ENCODE assay signal across 9 mouse cellular contexts in genomic region chr4:44028303-44029135, GRCm38 (mm10). TPM values are rescaled to one million over a fixed set of nuclear protein-coding genes. Genes with fewer than 3 reads are reported as not detected.
DNase-seq lines count a peak whose midpoint lies in the region; TF ChIP-seq lines count a peak whose summit lies in the region.
"Had no signal": no experiment of that assay in that cellular context is flagged by ENCODE, and none has a peak within 500 bp of the region (broad histone marks: within the 10 kb centered on the region; RNA-seq: fewer than 3 reads in every experiment).

No protein-coding gene starts in this region.

- no peaks in the 10 kb centered on the region for H3K27me3 ChIP-seq in heart, adult 2 months (ENCODE audit: control insufficient read depth, insufficient read depth, low read length)
- peaks cover 76% of the 10 kb centered on the region for H3K27me3 ChIP-seq in embryonic facial prominence, embryonic 10.5 days (replicated peaks; ENCODE audit: low read depth, poor library complexity, severe bottlenecking)
- no peaks in the 10 kb centered on the region for H3K27me3 ChIP-seq in myocyte (ENCODE audit: control insufficient read depth, insufficient read depth, insufficient read length)

- no peak for TF ChIP-seq EP300 in heart, adult 2 months (IDR thresholded peaks at IDR 0.05; ENCODE audit: insufficient read depth, low read depth, low read length)

- peaks cover 2% of the 10 kb centered on the region; the same call in 1 of the 2 replicates for H3K36me3 ChIP-seq in heart, adult 2 months (ENCODE audit: control insufficient read depth, insufficient read depth, low read length)
- peaks cover 100% of the 10 kb centered on the region for H3K36me3 ChIP-seq in embryonic facial prominence, embryonic 10.5 days (replicated peaks)
- peaks cover 44% of the 10 kb centered on the region for H3K36me3 ChIP-seq in myocyte (ENCODE audit: control insufficient read depth, insufficient read depth)

- peak overlapping the region; percentile 87 for H3K27ac ChIP-seq in heart, adult 2 months
- H3K27ac ChIP-seq in embryonic facial prominence, embryonic 10.5 days (replicated peaks) = 0 out of 2 replicates have a peak overlapping the region, but pooled peaks have one; percentile 25

- TF ChIP-seq CTCF in heart, adult 2 months (IDR thresholded peaks at IDR 0.05) = no peak

- no peak for TF ChIP-seq POLR2A in heart, adult 2 months (IDR thresholded peaks at IDR 0.05; ENCODE audit: insufficient read depth, low read depth, low read length)
- TF ChIP-seq POLR2A in myocyte (IDR thresholded peaks at IDR 0.05; ENCODE audit: insufficient read length, low read depth) = no peak

- peak; percentile 27 to 42 for DNase-seq in heart, adult 2 months
- DNase-seq in heart, adult 8-10 months (ENCODE audit: low spot score) = no peak
- peak; percentile 52 for DNase-seq in embryonic facial prominence, embryonic 10.5 days (ENCODE audit: low spot score)
- peak; percentile 75 for DNase-seq in layer of hippocampus, adult 11-12 months (ENCODE audit: low spot score)
- DNase-seq in thymus, postnatal 14 days = no peak
- DNase-seq in cerebellum, adult 11 months = no peak
- no peak for DNase-seq in gastrocnemius, postnatal 36 days

- H3ac ChIP-seq in myocyte (ENCODE audit: control insufficient read depth, insufficient read length) = no peak overlapping the region

- H3K79me2 ChIP-seq in heart, adult 2 months (replicated peaks; ENCODE audit: control insufficient read depth, insufficient read depth, low read length) = no peaks in the 10 kb centered on the region
- peaks cover 16% of the 10 kb centered on the region for H3K79me2 ChIP-seq in myocyte (ENCODE audit: control insufficient read depth, insufficient read depth)

- 53% methylated on average over 16 of the region's 16 CpGs for WGBS in heart, adult 2 months
- WGBS in embryonic facial prominence, embryonic 10.5 days = 37% methylated on average over 16 of the region's 16 CpGs

- no peaks in the 10 kb centered on the region for H3K9me3 ChIP-seq in embryonic facial prominence, embryonic 10.5 days
- H3K9me3 ChIP-seq: G1E had no signal

- H3K4me1 ChIP-seq in heart, adult 2 months (ENCODE audit: control insufficient read depth, insufficient read depth, low read length) = peaks cover 5% of the 10 kb centered on the region; the same call in 1 of the 2 replicates
- peaks cover 14% of the 10 kb centered on the region for H3K4me1 ChIP-seq in embryonic facial prominence, embryonic 10.5 days

- 0 out of 2 replicates have a peak overlapping the region, but pooled peaks have one; percentile 13 for H3K9ac ChIP-seq in heart, adult 2 months (ENCODE audit: low read depth, low read length)

- peak overlapping the region; percentile 60 for H3K4me2 ChIP-seq in myocyte (ENCODE audit: low read depth)

- intact Hi-C loops in heart, adult 2 months (cut with DNase I) = no loop called here
- intact Hi-C loops in gastrocnemius, postnatal 36 days (cut with DNase I) = no loop called here

- no peak overlapping the region for H3K4me3 ChIP-seq in heart, adult 2 months
- no peak overlapping the region; the same call in 1 of the 2 replicates for H3K4me3 ChIP-seq in embryonic facial prominence, embryonic 10.5 days
- H3K4me3 ChIP-seq in myocyte = no peak overlapping the region

TF ChIP-seq in myocyte, 11 proteins besides CTCF, POLR2A, EP300 and RAD21:
- TF ChIP-seq SRF (IDR thresholded peaks at IDR 0.05; ENCODE audit: control insufficient read depth, insufficient read length, low read depth) (no peak), POLR2AphosphoS2 (IDR thresholded peaks at IDR 0.05; ENCODE audit: insufficient read length, low read depth) (no peak), MYOD1 (IDR thresholded peaks at IDR 0.05; ENCODE audit: control insufficient read depth in 1 of 3, insufficient read length in 2 of 3, low read depth in 2 of 3) (peak; percentile 87 to 92 (median 91)), MYOG (IDR thresholded peaks at IDR 0.05; ENCODE audit: control insufficient read depth in 1 of 3, insufficient read depth in 1 of 3, insufficient read length in 2 of 3, low read depth in 2 of 3) (peak; percentile 62 to 90 (median 76)), E2F4 (IDR thresholded peaks at IDR 0.05; ENCODE audit: insufficient read depth) (no peak), CEBPB (IDR thresholded peaks at IDR 0.05; ENCODE audit: insufficient read depth, poor library complexity, severe bottlenecking) (no peak), TCF12 (IDR thresholded peaks at IDR 0.05; ENCODE audit: insufficient read depth, poor library complexity, severe bottlenecking) (peak; percentile 85), MAX (IDR thresholded peaks at IDR 0.05; ENCODE audit: low read depth) (no peak)
TF ChIP-seq in myocyte: peak in this region for 3.

RNA-seq across cellular contexts. Expression of gene Clta, which starts 24.3 kb away (rescaled TPM):
- 10 to 100 TPM; 75.8 to 78.6 TPM for total RNA-seq in heart, adult 2 months (2021)
- 64.6 and 68.4 TPM in 2 replicates for polyA plus RNA-seq in heart, adult 2 months (2012; rRNA removed)
- 10 to 100 TPM; 67.0 to 78.6 (median 70.5) TPM for total RNA-seq in heart, adult 8-10 months (2022)
- polyA plus RNA-seq in embryonic facial prominence, embryonic 10.5 days (2016; fragmentation: Nextera tagmentation; extraction: Ambion mirVana) = 212 and 222 TPM in 2 replicates
- polyA plus RNA-seq in myocyte (2012; fragmentation: generic; extraction: Trizol) = 273 TPM
- 10 to 100 TPM; 46.3 to 49.3 TPM for total RNA-seq in gastrocnemius, postnatal 36 days (2021)

RNA-seq across cellular contexts. Expression of gene Ccin, which starts 45.2 kb away (rescaled TPM):
- total RNA-seq in heart, adult 2 months (2021) = not detected
- polyA plus RNA-seq in heart, adult 2 months (2012; rRNA removed) = 0.15 and 0.16 TPM in 2 replicates
- total RNA-seq in heart, adult 8-10 months (2022) = not detected
- polyA plus RNA-seq in embryonic facial prominence, embryonic 10.5 days (2016; fragmentation: Nextera tagmentation; extraction: Ambion mirVana) = not detected in 2 replicates
- polyA plus RNA-seq in myocyte (2012; fragmentation: generic; extraction: Trizol) = 0.22 TPM
- not detected for total RNA-seq in gastrocnemius, postnatal 36 days (2021)
- total RNA-seq: G1E had no signal
- polyA plus RNA-seq: G1E had no signal

RNA-seq across cellular contexts. Expression of gene Gne, which starts 55.5 kb away (rescaled TPM):
- 10 to 100 TPM; 24.5 to 27.7 TPM for total RNA-seq in heart, adult 2 months (2021)
- polyA plus RNA-seq in heart, adult 2 months (2012; rRNA removed) = 12.9 and 17.8 TPM in 2 replicates
- 10 to 100 TPM; 27.6 to 37.9 (median 30.9) TPM for total RNA-seq in heart, adult 8-10 months (2022)
- 20.5 and 20.8 TPM in 2 replicates for polyA plus RNA-seq in embryonic facial prominence, embryonic 10.5 days (2016; fragmentation: Nextera tagmentation; extraction: Ambion mirVana)
- polyA plus RNA-seq in myocyte (2012; fragmentation: generic; extraction: Trizol) = 13.9 TPM
- total RNA-seq in gastrocnemius, postnatal 36 days (2021) = 10 to 100 TPM in 1 of 2 experiments, 1 to 10 TPM in 1; 8.1 to 11.8 TPM

Comparison
In these comparisons a context has a peak if more than half of its experiments do, and no peak if none do; other contexts are left out.
1. DNase-seq: peak in heart, adult 2 months (2 of 2), embryonic facial prominence, embryonic 10.5 days (single experiment) and layer of hippocampus, adult 11-12 months (single experiment); none in heart, adult 8-10 months (single experiment), thymus, postnatal 14 days (single experiment), cerebellum, adult 11 months (single experiment) and gastrocnemius, postnatal 36 days (0 of 2).